Mouse (Mus musculus) lung, adult 2 months (tissue): Measurements from ENCODE around the gene Tmem251. TPM values are rescaled to one million over a fixed set of nuclear protein-coding genes. Genes with fewer than 3 reads are reported as not detected.
A peak's percentile ranks its signal among the peaks of the same experiment; 100 is the strongest.

ENCODE experiments used
- DNase-seq: peaks from one replicate; pipeline ENCODE4 v3.0.0; 2022
- H3K4me1 ChIP-seq: fragments of 200-500 bp; 2 replicates; pipeline ENCODE4 v1.6.1; 2011; ENCODE audit warnings: low read length; ENCODE audit not compliant: control insufficient read depth, insufficient read depth
- H3K4me3 ChIP-seq: fragments of 200-500 bp; replicated peaks from 2 replicates; pipeline ENCODE3; 2011; ENCODE audit warnings: low read depth, mild to moderate bottlenecking, control low read depth, low read length; ENCODE audit errors: extremely low read depth
- CTCF ChIP-seq: fragments of 200-500 bp; IDR thresholded peaks from 2 replicates; pipeline ENCODE4 v1.5.1; 2011; ENCODE audit warnings: mild to moderate bottlenecking, low read length, control low read depth; ENCODE audit not compliant: insufficient read depth
- POLR2A ChIP-seq: fragments of 200-500 bp; IDR thresholded peaks from 2 replicates; pipeline ENCODE4 v1.6.1; 2011; ENCODE audit warnings: low read depth, mild to moderate bottlenecking, control low read depth, low read length, borderline replicate concordance; ENCODE audit errors: extremely low read depth
- WGBS: fragments of 180-500 bp; shearing (Covaris S2); methylation state at CpG from one replicate; pipeline ENCODE4 v1.1.7; 2018; 5-methylcytosine and 5-hydroxymethylcytosine counted together
- polyA plus RNA-seq: library from polyadenylated mRNA; depleted of rRNA; stranded (reverse); fragments of >200 nt; gene quantifications from 2 replicates; pipeline ENCODE4 v1.2.3, GENCODE M21; 2012; rRNA removed

Gene Tmem251
- polyA plus RNA-seq, result 2.1 and 2.6 TPM in 2 replicates

- WGBS, result under 1% methylated on average over 62 of the region's 63 CpGs
- TF ChIP-seq CTCF, result no peak
- TF ChIP-seq POLR2A, result peak; percentile 68; the same call in 1 of the 2 replicates
- peak; percentile 89 for DNase-seq
- peaks cover 7% of the 10 kb centered on the region for H3K4me1 ChIP-seq
- H3K4me3 ChIP-seq, result peak within 1 kb of the TSS; percentile 80
Measured at GRCm38 (mm10) chr12:102743589-102744574, at the start of gene Tmem251, which contains the start of gene Moap1. Gene Tmem251, plus strand, starts transcription at chr12:102743762. Gene Moap1, minus strand, starts transcription at chr12:102743661.

- DNase-seq, result no peak
- WGBS, result 68% methylated on average over 18 of the region's 18 CpGs
- Histone ChIP-seq H3K4me1 (peaks cover 3% of the 10 kb centered on the region), H3K4me3 (no peak overlapping the region)
- no peak for TF ChIP-seq CTCF
- no peak for TF ChIP-seq POLR2A
Measured at GRCm38 (mm10) chr12:102695369-102696239, 48.0 kb upstream of the Tmem251 start.

GRCm38 (mm10) chr12:102696635-102697354, 46.8 kb upstream of the Tmem251 start:
- DNase-seq, result no peak
- WGBS, result 79% methylated on average over 14 of the region's 14 CpGs
- TF ChIP-seq CTCF (no peak), POLR2A (no peak)
- no peak overlapping the region for H3K4me3 ChIP-seq
- peaks cover 3% of the 10 kb centered on the region for H3K4me1 ChIP-seq

GRCm38 (mm10) chr12:102697381-102697780, 46.2 kb upstream of the Tmem251 start:
- 71% methylated on average over 7 of the region's 7 CpGs for WGBS
- H3K4me1 ChIP-seq, result peaks cover 3% of the 10 kb centered on the region
- no peak for DNase-seq
- TF ChIP-seq POLR2A (no peak), CTCF (no peak)
- H3K4me3 ChIP-seq, result no peak overlapping the region

- no peak overlapping the region for H3K4me3 ChIP-seq
- H3K4me1 ChIP-seq, result peaks cover 5% of the 10 kb centered on the region
- 76% methylated on average over 1 of the region's 1 CpGs for WGBS
- TF ChIP-seq CTCF (no peak), POLR2A (no peak)
- no peak for DNase-seq
Measured at GRCm38 (mm10) chr12:102698089-102698684, 45.4 kb upstream of the Tmem251 start.

- WGBS, result 41% methylated on average over 1 of the region's 1 CpGs
- Histone ChIP-seq H3K4me3 (no peak overlapping the region), H3K4me1 (peaks cover 12% of the 10 kb centered on the region)
- no peak for TF ChIP-seq CTCF
- no peak for TF ChIP-seq POLR2A
- no peak for DNase-seq
Measured at GRCm38 (mm10) chr12:102699156-102699555, 44.4 kb upstream of the Tmem251 start.

- Histone ChIP-seq H3K4me1 (peaks cover 12% of the 10 kb centered on the region), H3K4me3 (no peak overlapping the region)
Measured at GRCm38 (mm10) chr12:102700453-102700852, 43.1 kb upstream of the Tmem251 start.

GRCm38 (mm10) chr12:102701691-102702207, 41.8 kb upstream of the Tmem251 start:
- WGBS, result 82% methylated on average over 5 of the region's 5 CpGs
- Histone ChIP-seq H3K4me1 (peaks cover 11% of the 10 kb centered on the region; the same call in 1 of the 2 replicates), H3K4me3 (no peak overlapping the region)
- DNase-seq, result no peak
- TF ChIP-seq CTCF (no peak), POLR2A (no peak)

More at GRCm38 (mm10) chr12:102700453-102700852, 43.1 kb upstream of the Tmem251 start:
- 75% methylated on average over 12 of the region's 12 CpGs for WGBS
- no peak for DNase-seq
- TF ChIP-seq POLR2A, result no peak
- no peak for TF ChIP-seq CTCF
